Mouse (Mus musculus): ENCODE measurements around the gene Plau. TPM values are rescaled to one million over a fixed set of nuclear protein-coding genes. Genes with fewer than 3 reads are reported as not detected.

Gene Plau
- polyA plus RNA-seq, 1 experiment: 75.9 TPM

GRCm38 (mm10) chr14:20804481-20804880 is 32.0 kb upstream of the Plau start:
- Histone ChIP-seq H3K4me1 (ENCODE audit: control insufficient read depth, insufficient read depth, low read length) (peaks cover 8% of the 10 kb centered on the region), H3K4me3 (ENCODE audit: insufficient read depth, low read length) (no peak overlapping the region), H3K27ac (ENCODE audit: insufficient read depth, low read length) (peak overlapping the region; percentile 94)
- TF ChIP-seq CTCF (IDR thresholded peaks at IDR 0.05; ENCODE audit: borderline replicate concordance, insufficient read depth, low read length) (no peak), POLR2A (IDR thresholded peaks at IDR 0.05; ENCODE audit: low read depth, low read length) (no peak)

- TF ChIP-seq CTCF (IDR thresholded peaks at IDR 0.05; ENCODE audit: borderline replicate concordance, insufficient read depth, low read length): no peak
- TF ChIP-seq POLR2A (IDR thresholded peaks at IDR 0.05; ENCODE audit: low read depth, low read length): 0 out of 2 replicates have a peak, but pooled peaks have one; percentile 22
- H3K27ac ChIP-seq (ENCODE audit: insufficient read depth, low read length): peak overlapping the region; percentile 94
- H3K4me1 ChIP-seq (ENCODE audit: control insufficient read depth, insufficient read depth, low read length): peaks cover 10% of the 10 kb centered on the region
- no peak overlapping the region for H3K4me3 ChIP-seq (ENCODE audit: insufficient read depth, low read length)
Measured at GRCm38 (mm10) chr14:20804964-20805672, 31.3 kb upstream of the Plau start.

GRCm38 (mm10) chr14:20806116-20806840 is 30.2 kb upstream of the Plau start:
- TF ChIP-seq POLR2A (IDR thresholded peaks at IDR 0.05; ENCODE audit: low read depth, low read length): no peak
- no peak for TF ChIP-seq CTCF (IDR thresholded peaks at IDR 0.05; ENCODE audit: borderline replicate concordance, insufficient read depth, low read length)
- peaks cover 10% of the 10 kb centered on the region for H3K4me1 ChIP-seq (ENCODE audit: control insufficient read depth, insufficient read depth, low read length)
- H3K27ac ChIP-seq (ENCODE audit: insufficient read depth, low read length): peak overlapping the region; percentile 94
- H3K4me3 ChIP-seq (ENCODE audit: insufficient read depth, low read length): no peak overlapping the region

GRCm38 (mm10) chr14:20809349-20809748 is 27.1 kb upstream of the Plau start:
- Histone ChIP-seq H3K27ac (ENCODE audit: insufficient read depth, low read length) (peak overlapping the region; percentile 44), H3K4me1 (ENCODE audit: control insufficient read depth, insufficient read depth, low read length) (peaks cover 12% of the 10 kb centered on the region), H3K4me3 (ENCODE audit: insufficient read depth, low read length) (no peak overlapping the region)
- TF ChIP-seq POLR2A (IDR thresholded peaks at IDR 0.05; ENCODE audit: low read depth, low read length) (no peak), CTCF (IDR thresholded peaks at IDR 0.05; ENCODE audit: borderline replicate concordance, insufficient read depth, low read length) (no peak)

GRCm38 (mm10) chr14:20809820-20810219 is 26.6 kb upstream of the Plau start:
- Histone ChIP-seq H3K4me3 (ENCODE audit: insufficient read depth, low read length) (no peak overlapping the region), H3K4me1 (ENCODE audit: control insufficient read depth, insufficient read depth, low read length) (peaks cover 10% of the 10 kb centered on the region), H3K27ac (ENCODE audit: insufficient read depth, low read length) (peak overlapping the region; percentile 44)
- TF ChIP-seq POLR2A (IDR thresholded peaks at IDR 0.05; ENCODE audit: low read depth, low read length) (no peak), CTCF (IDR thresholded peaks at IDR 0.05; ENCODE audit: borderline replicate concordance, insufficient read depth, low read length) (no peak)

- no peak overlapping the region for H3K4me3 ChIP-seq (ENCODE audit: insufficient read depth, low read length)
- peaks cover 5% of the 10 kb centered on the region for H3K4me1 ChIP-seq (ENCODE audit: control insufficient read depth, insufficient read depth, low read length)
- no peak for TF ChIP-seq CTCF (IDR thresholded peaks at IDR 0.05; ENCODE audit: borderline replicate concordance, insufficient read depth, low read length)
- TF ChIP-seq POLR2A (IDR thresholded peaks at IDR 0.05; ENCODE audit: low read depth, low read length): no peak
- no peak overlapping the region for H3K27ac ChIP-seq (ENCODE audit: insufficient read depth, low read length)
Measured at GRCm38 (mm10) chr14:20811236-20811635, 25.2 kb upstream of the Plau start.

GRCm38 (mm10) chr14:20811779-20812406 is 24.6 kb upstream of the Plau start:
- Histone ChIP-seq H3K4me3 (ENCODE audit: insufficient read depth, low read length) (no peak overlapping the region), H3K27ac (ENCODE audit: insufficient read depth, low read length) (no peak overlapping the region), H3K4me1 (ENCODE audit: control insufficient read depth, insufficient read depth, low read length) (peaks cover 5% of the 10 kb centered on the region)
- TF ChIP-seq POLR2A (IDR thresholded peaks at IDR 0.05; ENCODE audit: low read depth, low read length): no peak
- TF ChIP-seq CTCF (IDR thresholded peaks at IDR 0.05; ENCODE audit: borderline replicate concordance, insufficient read depth, low read length): no peak

GRCm38 (mm10) chr14:20815448-20815847 is 21.0 kb upstream of the Plau start:
- TF ChIP-seq POLR2A (IDR thresholded peaks at IDR 0.05; ENCODE audit: low read depth, low read length): no peak
- TF ChIP-seq CTCF (IDR thresholded peaks at IDR 0.05; ENCODE audit: borderline replicate concordance, insufficient read depth, low read length): no peak
- no peak overlapping the region for H3K4me3 ChIP-seq (ENCODE audit: insufficient read depth, low read length)
- peaks cover 4% of the 10 kb centered on the region for H3K4me1 ChIP-seq (ENCODE audit: control insufficient read depth, insufficient read depth, low read length)
- H3K27ac ChIP-seq (ENCODE audit: insufficient read depth, low read length): no peak overlapping the region

GRCm38 (mm10) chr14:20824517-20824916 is 11.9 kb upstream of the Plau start:
- no peak overlapping the region for H3K4me3 ChIP-seq (ENCODE audit: insufficient read depth, low read length)
- peaks cover 3% of the 10 kb centered on the region for H3K4me1 ChIP-seq (ENCODE audit: control insufficient read depth, insufficient read depth, low read length)
- H3K27ac ChIP-seq (ENCODE audit: insufficient read depth, low read length): no peak overlapping the region
- no peak for TF ChIP-seq CTCF (IDR thresholded peaks at IDR 0.05; ENCODE audit: borderline replicate concordance, insufficient read depth, low read length)
- TF ChIP-seq POLR2A (IDR thresholded peaks at IDR 0.05; ENCODE audit: low read depth, low read length): no peak
